Mouse (Mus musculus) limb, embryonic 14.5 days (tissue): ENCODE results near the gene Col20a1. TPM values are rescaled to one million over a fixed set of nuclear protein-coding genes. Genes with fewer than 3 reads are reported as not detected.

ENCODE experiments used
- ATAC-seq: fragments of 200-750 bp; cut with Nextera tagmentation; 2 replicates; pipeline ENCODE4 v1.8.0; 2017; ENCODE audit warnings: low read depth, moderate number of reproducible peaks, moderate TSS enrichment; ENCODE audit not compliant: low FRiP score
- DNase-seq: peaks from one replicate; pipeline ENCODE4 v3.0.0-alpha.2; 2015; ENCODE audit warnings: low spot score
- H3K27ac ChIP-seq: fragments of 300-500 bp; sonication (generic); replicated peaks from 2 replicates; pipeline ENCODE4 v1.5.1; 2014; ENCODE audit warnings: low read depth, mild to moderate bottlenecking, low read length, moderate library complexity, mixed read lengths
- H3K27me3 ChIP-seq: fragments of 300-500 bp; sonication (generic); 2 replicates; pipeline ENCODE4 v1.6.1; 2014; ENCODE audit warnings: low read length, mixed read lengths; ENCODE audit not compliant: control insufficient read depth, insufficient read depth
- H3K36me3 ChIP-seq: fragments of 300-500 bp; sonication (generic); 2 replicates; pipeline ENCODE4 v1.6.1; 2014; ENCODE audit warnings: mild to moderate bottlenecking, low read length, moderate library complexity, mixed read lengths; ENCODE audit not compliant: control insufficient read depth, insufficient read depth
- H3K4me1 ChIP-seq: fragments of 300-500 bp; sonication (generic); 2 replicates; pipeline ENCODE4 v1.6.1; 2014; ENCODE audit warnings: antibody characterized with exemption, low read length, mixed read lengths; ENCODE audit not compliant: control insufficient read depth, insufficient read depth
- H3K4me2 ChIP-seq: fragments of 300-500 bp; sonication (generic); replicated peaks from 2 replicates; pipeline ENCODE4 v1.6.1; 2014; ENCODE audit warnings: low read depth, mild to moderate bottlenecking, low read length, moderate library complexity; ENCODE audit not compliant: severe bottlenecking
- H3K4me3 ChIP-seq: fragments of 300-500 bp; sonication (generic); replicated peaks from 2 replicates; pipeline ENCODE4 v1.5.1; 2014; ENCODE audit warnings: low read length
- H3K9ac ChIP-seq: fragments of 300-500 bp; sonication (generic); 2 replicates; pipeline ENCODE4 v1.6.1; 2014; ENCODE audit warnings: mild to moderate bottlenecking, low read depth, low read length, moderate library complexity; ENCODE audit not compliant: severe bottlenecking
- H3K9me3 ChIP-seq: fragments of 300-500 bp; sonication (generic); 2 replicates; pipeline ENCODE4 v1.6.1; 2016; ENCODE audit warnings: low read length; ENCODE audit not compliant: control insufficient read depth
- POLR2A ChIP-seq: fragments of 200-500 bp; IDR thresholded peaks from 2 replicates; pipeline ENCODE4 v1.8.0; 2012; ENCODE audit warnings: inconsistent platforms, mild to moderate bottlenecking, moderate library complexity, borderline replicate concordance; ENCODE audit not compliant: insufficient read depth, insufficient read length; ENCODE audit errors: extremely low read depth
- WGBS: fragments of 180-500 bp; shearing (Covaris S2); extraction: QIAGEN DNeasy Blood & Tissue Kit; methylation state at CpG from one replicate; pipeline ENCODE4 v1.1.7; 2014; 5-methylcytosine and 5-hydroxymethylcytosine counted together
- polyA plus RNA-seq, 2 experiments: library from polyadenylated mRNA; depleted of rRNA in 1 of 2; stranded (reverse) in 1 of 2; unstranded in 1 of 2; fragments of >200 nt; fragmentation: Nextera tagmentation in 1 of 2; extraction: Ambion mirVana in 1 of 2; gene quantifications; 2 replicates each; pipeline versions ENCODE4 v1.2.1 to v1.2.3; 2012 to 2014

Gene Col20a1
- polyA plus RNA-seq, 2 experiments, result 2.8 to 5.7 TPM

DNA sequence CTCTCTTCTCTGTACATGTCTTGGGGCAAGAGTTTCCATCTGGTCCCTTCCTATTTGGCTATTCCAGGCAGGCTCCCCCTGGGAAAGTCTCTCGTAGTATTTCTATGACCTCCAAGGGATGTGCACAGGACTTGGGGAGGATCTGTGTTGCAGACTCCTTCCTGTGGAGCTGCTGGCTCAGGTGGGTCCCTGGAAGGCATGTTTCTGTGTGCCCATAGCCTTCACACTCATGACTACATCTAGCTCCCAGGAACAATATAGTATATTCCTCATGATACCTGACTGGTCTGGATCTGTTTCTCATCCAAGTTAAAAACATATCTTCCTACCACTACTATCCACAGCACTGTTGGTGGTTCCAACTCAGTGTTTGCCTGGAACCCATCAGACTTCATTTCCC is 666 bp downstream of the Col20a1 start:
- 82% methylated on average over 1 of the region's 1 CpGs for whole genome bisulfite sequencing
- Histone ChIP-seq H3K4me1 (no peaks in the 10 kb centered on the region), H3K4me3 (no peak overlapping the region), H3K9ac (no peak overlapping the region), H3K27me3 (no peaks in the 10 kb centered on the region), H3K9me3 (no peaks in the 10 kb centered on the region), H3K36me3 (peaks cover 16% of the 10 kb centered on the region; the same call in 1 of the 2 replicates), H3K4me2 (no peak overlapping the region), H3K27ac (no peak overlapping the region)
- ATAC-seq (no peak), DNase-seq (no peak)
- no peak for TF ChIP-seq POLR2A

- Histone ChIP-seq H3K27ac (no peak overlapping the region), H3K27me3 (no peaks in the 10 kb centered on the region), H3K4me2 (no peak overlapping the region), H3K9ac (no peak overlapping the region), H3K4me3 (no peak overlapping the region), H3K4me1 (no peaks in the 10 kb centered on the region), H3K9me3 (no peaks in the 10 kb centered on the region), H3K36me3 (peaks cover 10% of the 10 kb centered on the region; the same call in 1 of the 2 replicates)
- WGBS, result 78% methylated on average over 5 of the region's 5 CpGs
- no peak for TF ChIP-seq POLR2A
- ATAC-seq (no peak), DNase-seq (no peak)
Observed at GRCm38 (mm10) chr2:180987432-180988030, 1.2 kb downstream of the Col20a1 start.

GRCm38 (mm10) chr2:180988347-180988913 is 2.1 kb downstream of the Col20a1 start:
- Histone ChIP-seq H3K36me3 (0 out of 2 replicates have a peak, but pooled peaks cover 3% of the 10 kb centered on the region), H3K27ac (no peak overlapping the region), H3K9ac (no peak overlapping the region), H3K4me3 (no peak overlapping the region), H3K9me3 (no peaks in the 10 kb centered on the region), H3K4me1 (no peaks in the 10 kb centered on the region), H3K4me2 (no peak overlapping the region), H3K27me3 (no peaks in the 10 kb centered on the region)
- DNase-seq (no peak), ATAC-seq (no peak)
- TF ChIP-seq POLR2A, result no peak
- 58% methylated on average over 3 of the region's 3 CpGs for WGBS

DNA sequence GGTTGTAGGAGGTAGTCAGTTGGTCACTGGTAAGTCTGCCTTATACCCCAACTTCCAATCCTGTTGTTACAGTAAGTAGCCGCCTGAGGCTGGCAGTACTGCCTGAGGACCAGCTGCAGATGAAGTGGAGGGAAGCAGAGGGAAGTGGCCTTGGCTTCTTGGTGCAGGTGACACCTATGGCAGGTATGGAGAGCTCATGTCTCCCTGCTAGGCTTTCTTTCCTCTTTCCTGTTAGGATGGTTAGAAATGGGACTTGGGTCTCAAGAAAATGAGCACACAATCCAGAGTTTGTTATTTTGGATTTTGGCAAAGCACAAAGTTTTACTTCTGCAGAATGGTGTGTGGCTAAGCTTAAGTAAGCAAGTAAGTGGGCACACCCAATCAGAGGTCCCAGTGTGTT is 2.6 kb downstream of the Col20a1 start:
- Histone ChIP-seq H3K4me2 (no peak overlapping the region), H3K36me3 (no peaks in the 10 kb centered on the region), H3K27me3 (no peaks in the 10 kb centered on the region), H3K27ac (no peak overlapping the region), H3K4me1 (no peaks in the 10 kb centered on the region), H3K4me3 (no peak overlapping the region), H3K9me3 (no peaks in the 10 kb centered on the region), H3K9ac (no peak overlapping the region)
- no peak for DNase-seq
- WGBS, result 78% methylated on average over 1 of the region's 1 CpGs
- ATAC-seq, result no peak
- no peak for TF ChIP-seq POLR2A

DNA sequence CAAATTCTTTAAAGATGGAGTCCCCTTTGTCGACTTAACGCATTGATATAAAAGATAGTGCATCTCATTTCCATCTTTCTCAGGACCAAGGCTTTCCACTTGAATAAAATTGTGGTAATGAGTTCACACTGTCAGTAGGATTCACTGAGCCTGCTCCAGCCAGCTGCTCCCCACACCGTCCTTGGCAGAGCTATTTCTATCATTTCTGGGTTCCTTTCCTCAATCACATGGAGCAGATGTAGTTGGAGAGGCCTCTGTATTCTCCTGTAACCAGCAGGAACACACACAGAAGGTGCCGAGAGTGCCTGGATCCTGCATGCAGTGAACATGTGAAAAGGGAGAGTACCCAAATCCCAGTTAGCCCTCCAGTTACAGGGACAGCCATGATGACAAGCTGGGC is 4.0 kb downstream of the Col20a1 start:
- no peaks in the 10 kb centered on the region for H3K36me3 ChIP-seq
- no peaks in the 10 kb centered on the region for H3K27me3 ChIP-seq
- H3K27ac ChIP-seq, result no peak overlapping the region
- H3K4me3 ChIP-seq, result no peak overlapping the region
- no peak overlapping the region for H3K9ac ChIP-seq
- H3K9me3 ChIP-seq, result no peaks in the 10 kb centered on the region
- no peaks in the 10 kb centered on the region for H3K4me1 ChIP-seq
- H3K4me2 ChIP-seq, result no peak overlapping the region
- ATAC-seq, result no peak
- DNase-seq, result no peak
- no peak for TF ChIP-seq POLR2A
- WGBS, result 68% methylated on average over 4 of the region's 4 CpGs
